Mouse (Mus musculus): ENCODE measurements around the gene Auts2.

Auts2 gene

DNA sequence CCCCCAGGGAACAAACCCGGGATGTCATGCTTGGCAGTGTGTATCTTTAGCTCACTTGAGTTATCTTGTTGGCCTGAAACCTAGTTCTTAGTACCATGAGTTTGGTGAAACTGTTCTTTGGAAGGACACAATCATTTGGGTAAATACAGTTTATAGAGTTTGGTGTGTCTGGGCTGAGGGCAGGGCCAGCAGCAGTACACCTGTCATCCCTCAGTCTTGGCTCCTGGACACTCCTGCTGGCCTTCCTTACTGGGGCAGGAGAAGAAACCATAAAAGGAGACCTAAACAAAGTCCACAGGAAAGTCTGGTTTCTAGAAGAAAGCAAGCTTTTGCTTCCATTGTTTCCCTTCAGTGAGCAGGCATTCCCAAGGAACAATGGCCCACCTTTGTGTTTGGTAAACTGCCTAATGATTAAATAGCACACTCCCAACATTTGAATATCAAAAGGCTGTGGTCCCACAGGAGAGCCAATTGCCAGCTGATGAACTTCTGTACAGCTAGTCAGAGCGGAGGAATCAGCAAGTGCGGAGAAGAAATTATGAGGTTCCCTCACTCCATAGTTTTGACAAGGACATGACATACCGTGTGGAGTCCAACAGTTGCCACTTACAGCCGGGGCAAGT, 979.4 kb downstream of the Auts2 start:
- no peak for DNase-seq (ENCODE audit: low read depth)

DNA sequence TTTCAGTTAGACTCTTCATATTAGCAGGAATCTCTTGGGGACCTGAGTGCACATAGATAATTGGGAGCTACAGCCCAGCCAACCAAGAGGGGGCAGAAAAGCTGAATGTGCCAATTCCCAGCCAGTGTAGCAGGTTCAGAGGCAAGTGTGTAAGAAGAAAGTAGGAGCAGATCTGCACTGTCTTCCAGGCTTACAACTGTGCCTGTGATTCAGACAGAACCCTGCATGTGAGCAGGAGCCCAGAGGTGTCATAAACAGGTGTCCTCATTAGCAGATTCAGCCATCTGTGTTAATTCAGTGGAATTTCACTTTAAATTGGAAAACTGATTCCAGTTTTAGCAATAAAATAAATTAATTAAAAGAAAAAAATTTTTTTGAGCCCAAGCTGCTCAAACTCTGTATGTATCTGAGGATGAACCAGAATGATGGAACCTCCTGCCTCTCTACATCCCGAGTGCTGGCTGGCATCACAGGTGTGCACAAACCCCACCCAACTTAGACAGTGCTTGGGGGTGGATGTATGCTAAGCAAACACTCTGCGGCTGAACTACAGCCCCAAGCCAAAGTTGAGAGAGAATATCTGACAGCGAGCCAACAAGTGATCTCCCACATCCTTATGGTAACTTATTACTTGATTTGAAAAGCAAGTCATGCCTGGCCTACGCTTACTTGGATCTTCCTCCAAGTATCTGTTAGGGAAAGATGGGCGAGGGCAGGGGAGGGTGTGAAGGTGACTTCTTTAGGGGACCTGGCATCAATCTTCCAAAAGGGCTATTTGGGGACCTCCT, 982.2 kb downstream of the Auts2 start:
- DNase-seq (ENCODE audit: low read depth): no peak

DNA sequence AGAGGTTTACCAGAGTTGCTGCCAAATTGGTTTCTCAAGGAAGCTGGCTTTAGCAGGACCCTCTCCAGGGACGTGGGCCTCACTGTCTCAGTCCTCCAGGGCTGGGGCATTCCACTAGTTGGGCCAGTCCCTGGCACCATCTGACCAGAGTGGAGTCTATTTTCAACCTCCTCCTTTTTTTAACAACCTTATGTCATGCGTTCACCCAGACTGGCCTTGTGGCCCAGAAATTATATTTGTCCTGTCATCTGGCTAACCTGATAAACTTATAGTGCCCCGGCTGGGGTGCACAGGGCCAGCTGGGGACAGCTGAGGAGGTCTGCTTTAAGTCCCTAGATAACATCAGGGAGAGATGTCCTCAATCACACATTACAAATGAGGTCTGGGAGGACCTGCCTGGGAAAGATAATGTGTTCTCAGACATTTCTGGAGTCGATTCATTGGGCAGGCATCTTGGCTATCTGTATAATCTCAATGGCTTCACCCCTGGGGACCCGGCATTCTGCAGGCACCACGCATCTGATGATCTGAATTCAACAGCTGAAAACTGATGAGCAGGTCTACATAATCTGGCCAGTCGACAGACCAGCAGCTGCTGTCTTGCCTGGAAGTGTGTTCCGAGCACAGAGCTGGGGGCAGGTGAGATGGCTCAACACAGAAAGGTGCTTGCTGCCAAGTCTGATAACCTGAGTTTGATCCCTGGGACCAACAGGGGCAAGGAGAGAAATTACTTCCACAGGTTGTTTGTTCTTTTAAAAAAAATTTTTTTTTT, 984.6 kb downstream of the Auts2 start:
- DNase-seq (ENCODE audit: low read depth): no peak

DNA sequence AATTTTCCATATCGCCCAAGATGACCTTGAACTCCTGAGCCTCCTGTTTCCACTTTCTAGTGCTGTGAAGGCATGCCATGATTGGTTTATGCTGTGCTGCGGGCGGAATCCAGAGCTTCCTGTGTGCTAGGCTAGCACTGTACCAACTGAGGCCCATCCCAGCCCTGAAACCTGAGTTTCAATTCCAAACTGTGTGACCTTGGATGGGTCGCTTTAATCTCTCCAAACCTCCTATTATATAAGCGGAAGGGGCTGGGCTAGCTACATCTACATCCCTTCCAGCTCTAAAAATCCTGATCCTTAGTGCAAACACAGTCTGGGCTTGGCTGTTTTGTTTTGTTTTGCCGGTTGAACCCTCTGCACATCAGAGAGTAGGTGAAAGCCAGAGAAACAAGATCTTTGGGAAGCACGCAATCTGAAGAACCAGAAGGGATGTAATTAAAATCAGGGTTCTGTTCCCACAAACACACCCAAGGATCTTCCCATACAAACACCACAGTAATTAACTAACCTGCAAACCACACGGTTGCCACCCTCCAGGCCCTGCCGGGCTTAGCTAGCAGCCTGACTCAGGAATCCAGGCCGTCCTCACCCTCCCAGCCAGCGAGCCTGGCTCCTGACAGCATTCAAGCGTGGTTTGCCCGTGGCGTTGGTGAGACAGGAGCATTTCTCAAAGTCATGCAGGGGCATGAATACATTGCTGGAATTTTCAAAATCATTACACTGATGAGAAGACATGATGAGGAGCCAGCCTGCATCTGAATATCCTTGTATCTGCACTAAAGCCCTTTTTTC, 985.4 kb downstream of the Auts2 start:
- no peak for DNase-seq (ENCODE audit: low read depth)

DNA sequence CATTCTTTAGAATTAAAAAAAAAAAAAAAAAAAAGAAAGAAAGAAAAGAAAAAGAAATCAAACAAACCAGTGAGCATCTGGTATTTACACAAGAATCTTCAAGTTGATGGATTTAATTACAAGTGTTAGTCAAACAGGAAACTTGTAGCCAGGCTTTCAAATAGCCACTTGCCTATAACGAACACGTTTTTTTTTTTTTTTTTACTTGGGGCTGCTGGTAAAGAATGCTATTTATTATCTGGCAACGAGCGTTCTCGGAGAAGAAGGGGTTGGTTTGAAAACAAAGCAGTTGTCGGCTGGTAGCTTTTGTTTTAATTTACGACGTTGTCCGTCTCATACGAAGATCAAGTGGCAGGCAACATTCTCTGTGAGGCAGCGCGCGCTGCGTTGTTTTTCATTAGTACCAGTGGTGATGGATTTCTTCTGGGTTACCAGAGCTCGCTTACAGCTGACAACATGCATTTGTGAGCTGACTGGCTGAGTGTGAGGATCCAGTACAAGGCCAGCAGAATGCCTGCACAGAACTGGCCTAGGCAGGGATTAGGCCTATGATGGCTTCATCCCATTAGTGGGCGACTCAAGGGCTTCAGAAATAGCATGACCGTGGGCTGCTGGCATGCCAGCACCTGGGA, 994.1 kb downstream of the Auts2 start:
- no peak for DNase-seq (ENCODE audit: low read depth)

DNA sequence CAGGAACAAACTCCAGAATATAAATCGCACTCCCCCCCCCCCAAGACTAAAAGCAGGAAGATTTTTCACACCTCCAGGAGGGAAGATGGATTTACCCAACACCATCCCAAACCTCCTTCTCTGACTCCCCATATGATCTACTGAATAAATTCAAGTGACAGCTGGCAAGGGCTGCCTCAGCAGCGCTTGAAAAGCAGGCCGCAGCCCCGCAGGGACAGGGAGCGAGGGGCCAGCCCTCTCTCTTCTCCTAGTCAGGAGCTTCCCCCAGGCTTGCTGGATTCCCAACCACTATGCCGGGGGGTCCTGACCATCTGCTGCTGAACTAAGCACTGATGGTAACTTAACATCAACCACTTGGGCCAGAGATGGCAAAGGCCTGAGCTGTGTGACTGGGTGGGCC, 995.2 kb downstream of the Auts2 start:
- no peak for DNase-seq (ENCODE audit: low read depth)

DNA sequence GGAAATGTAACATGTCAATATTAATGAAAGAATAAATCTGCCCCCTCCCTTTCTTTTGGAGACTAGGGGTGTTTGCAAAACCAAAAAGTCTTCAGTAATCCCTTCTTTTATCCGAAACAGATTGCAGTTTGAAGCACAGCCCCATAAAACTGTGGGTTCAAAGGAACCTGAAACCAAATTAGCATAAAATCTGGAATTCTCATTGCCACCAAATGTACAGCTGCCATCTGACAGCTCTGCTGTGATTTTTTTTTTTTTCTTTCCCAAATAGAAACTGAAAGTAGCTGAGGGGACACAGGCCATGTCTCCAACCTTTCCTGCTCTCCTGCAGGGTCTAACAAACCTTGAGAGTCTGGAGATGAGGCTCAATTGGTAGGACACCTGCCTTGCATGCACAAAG, 996.7 kb downstream of the Auts2 start:
- no peak for DNase-seq (ENCODE audit: low read depth)

DNA sequence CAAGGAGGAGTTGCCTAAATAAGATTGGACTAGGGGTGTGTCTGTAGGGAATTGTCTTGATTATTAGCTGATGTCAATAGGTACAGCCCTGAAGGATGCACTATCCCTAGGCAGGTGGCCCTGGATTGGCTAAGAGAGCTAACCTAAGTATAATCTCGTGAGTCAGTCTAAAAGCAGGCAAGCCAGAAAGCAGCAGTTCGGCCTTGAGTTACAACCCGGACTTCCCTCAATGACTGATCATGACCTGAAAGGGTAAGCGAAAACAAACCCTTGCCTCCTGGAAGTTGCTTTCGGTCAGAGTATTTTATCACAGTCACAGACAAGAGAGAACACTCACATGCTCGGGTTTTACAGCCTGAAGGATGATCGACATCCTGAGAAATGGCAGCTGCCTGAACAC, 998.8 kb downstream of the Auts2 start:
- no peak for DNase-seq (ENCODE audit: low read depth)

DNA sequence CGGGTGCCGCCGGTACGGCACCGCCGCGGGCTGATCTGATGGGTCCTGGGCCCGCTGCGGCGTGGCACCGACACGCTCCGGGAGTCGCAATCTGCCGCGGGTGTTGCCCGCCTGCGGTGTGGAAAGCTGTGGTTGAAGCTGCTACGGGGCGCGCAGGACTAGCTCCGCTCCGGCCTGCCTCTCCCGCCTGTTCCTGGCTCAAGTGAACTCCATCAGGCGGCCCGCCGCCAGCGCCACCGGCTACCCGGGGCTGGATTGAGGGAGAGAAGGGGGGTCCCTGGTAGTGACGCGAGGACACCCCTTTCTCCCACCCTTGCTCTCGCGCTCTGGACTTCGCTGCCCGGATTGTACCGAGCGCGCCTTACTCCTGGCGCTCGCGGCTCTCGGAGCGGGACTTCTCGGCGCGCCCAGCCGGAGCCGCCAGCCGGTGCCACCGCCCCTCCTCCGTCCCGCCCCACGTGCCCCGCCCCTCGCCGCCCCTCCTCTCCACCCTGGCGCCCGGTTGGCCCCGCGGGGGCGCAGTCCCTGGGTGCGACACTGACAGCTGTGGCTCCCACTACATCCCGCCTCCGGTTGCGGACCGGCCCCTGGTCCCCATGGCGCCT, 1004.7 kb downstream of the Auts2 start:
- no peak for DNase-seq (ENCODE audit: low read depth)

DNA sequence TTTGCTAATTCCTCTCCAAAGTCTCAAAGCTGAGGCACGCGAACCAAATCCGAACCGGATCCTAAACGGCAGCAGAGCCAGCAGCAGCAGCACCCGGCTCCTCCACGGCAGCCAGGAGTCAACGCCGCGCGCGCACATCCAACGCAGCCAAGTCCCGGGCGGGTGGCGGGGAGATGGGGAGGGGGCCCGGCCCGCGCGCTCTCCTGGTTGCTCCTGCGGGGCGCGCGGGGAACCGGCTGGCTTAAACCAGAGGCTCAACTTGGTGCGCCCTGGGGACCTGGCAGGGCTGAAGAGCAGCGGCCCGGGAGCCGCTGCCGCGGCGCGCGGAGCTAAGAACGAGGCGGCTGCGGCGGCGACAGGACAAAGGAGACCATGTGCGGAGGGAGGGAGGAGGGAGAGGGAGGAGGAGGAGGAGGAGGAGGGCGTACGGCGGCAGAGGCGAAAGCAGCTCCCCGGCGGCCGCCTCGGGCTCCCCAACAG, 1005.3 kb downstream of the Auts2 start:
- no peak for DNase-seq (ENCODE audit: low read depth)

DNA sequence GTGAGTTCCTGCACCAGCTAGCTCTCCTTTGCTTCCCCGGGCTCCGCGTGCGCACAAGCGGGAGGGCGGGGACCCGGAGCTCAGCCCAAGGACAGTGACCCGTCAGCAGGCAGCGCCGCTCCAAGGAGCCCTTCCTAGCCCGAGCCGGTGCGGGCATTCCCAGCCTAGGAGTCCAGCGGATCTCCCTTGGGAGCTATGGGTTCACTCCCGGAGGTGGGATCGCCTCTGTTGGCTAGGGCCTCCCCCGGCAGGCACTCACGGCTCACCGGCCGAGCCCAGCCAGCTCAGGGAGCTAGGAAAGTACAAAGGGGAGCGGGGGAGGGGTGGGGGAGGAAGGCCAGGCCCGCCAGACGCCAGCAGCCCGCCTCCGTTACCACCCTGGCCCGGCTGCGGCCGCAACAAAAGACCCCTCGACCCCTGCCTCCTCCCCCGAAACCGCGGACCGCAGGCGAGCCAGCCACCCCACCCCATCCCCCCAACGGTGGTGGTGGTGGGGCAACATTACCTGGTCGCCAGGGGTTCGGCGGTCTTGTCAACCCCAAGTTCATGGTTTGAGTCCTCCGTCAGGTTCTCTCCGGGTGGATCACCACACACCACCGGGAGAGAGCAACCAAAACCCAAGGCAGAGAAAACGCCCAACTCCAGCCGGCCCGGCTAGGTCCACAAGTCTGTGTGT, 1005.9 kb downstream of the Auts2 start:
- DNase-seq (ENCODE audit: low read depth): no peak

DNA sequence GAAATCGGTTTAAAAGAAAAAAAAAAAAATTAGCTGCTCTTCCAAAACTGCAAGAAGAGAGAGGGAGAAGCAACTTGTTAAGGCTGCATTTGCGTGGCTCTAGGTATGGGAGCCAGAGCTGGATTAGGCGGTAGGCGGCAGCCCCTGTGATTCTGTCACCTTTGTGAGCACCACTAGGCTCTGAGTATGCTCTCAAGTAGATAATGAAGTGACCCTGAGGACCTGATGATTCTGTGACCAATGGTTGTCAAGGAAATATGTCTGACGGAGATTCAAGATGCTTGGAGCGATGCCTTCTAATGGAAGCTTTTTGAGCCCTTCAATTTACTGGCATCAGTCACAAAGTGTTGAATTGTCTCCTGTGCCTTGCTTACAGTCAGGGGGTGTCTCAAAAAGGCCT, 1007.4 kb downstream of the Auts2 start:
- no peak for DNase-seq (ENCODE audit: low read depth)

DNA sequence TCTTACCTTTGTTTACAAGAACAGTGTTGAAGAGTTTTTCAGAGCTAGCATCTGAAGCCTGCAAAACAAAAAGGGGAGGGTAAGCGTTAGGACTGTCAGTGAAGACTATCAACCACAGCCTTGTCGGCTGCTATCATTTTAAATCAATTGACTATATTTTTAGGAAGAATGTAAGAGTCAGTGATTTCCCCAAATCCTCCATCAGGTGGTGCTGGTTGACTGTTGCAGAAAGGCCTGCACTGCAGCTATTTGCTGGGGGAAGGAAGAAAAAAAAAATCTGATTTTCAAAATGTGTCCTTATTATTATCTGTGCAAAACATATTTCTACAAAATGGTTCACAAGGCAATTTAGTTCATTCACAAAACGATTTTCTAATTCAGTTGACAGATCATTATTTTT, 1009.3 kb downstream of the Auts2 start:
- no peak for DNase-seq (ENCODE audit: low read depth)

DNA sequence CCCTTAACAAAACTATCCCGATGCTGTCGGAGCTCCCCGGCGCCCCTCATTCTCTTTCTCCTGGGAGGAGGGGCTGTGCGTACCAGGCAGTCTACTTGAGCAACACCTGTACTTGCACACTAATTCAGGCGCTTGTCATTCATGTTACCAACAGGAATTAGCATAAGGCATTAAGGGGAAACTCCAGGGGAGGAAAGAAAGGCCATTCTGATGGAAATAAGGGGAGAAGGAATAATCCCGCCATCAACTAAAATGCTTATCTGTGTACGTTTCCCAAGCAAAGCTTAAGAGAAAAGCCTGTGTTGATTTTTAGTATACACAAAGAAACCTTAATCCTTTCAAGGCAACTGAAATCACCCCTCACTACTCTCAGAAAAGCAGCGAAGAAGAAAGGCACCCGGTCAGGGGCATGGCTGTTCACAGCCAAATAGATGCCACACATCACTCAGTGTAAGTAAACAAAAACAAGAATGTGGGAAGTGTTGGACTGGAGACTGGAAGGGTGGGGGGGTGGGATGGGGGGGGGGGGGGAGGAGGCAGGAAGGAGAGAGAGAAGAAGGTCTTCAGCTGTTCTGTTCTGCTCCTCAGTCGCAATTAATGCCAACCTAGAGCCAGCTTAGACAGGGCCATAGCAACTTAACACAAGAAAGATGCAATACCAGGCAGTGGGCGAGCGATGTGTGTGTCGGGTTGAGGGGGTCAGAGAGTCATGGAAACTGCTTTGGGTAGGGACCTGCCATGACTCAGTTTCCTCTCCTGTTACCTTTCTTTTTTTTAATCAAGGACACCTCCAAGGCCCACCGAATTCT, 1011.2 kb downstream of the Auts2 start:
- DNase-seq (ENCODE audit: low read depth): no peak

DNA sequence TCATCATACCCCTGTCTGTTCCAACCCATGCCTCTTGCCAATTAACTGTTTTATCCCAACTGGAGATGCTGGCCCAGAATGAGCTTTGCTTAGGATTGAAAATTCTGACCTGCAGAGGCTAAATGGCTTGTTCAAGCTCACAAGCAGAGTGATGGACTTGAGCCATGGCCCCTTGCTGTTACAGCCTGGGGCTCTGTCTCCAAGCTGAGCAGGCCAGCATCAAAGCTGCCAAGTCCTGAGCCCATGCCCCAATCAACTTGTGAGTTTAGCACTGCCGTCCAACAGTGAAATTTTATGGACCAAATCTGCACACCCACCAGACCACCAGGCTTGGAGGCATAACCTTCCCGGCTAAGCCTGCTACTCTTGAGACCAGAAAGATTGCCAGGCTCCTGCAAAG, 1012.3 kb downstream of the Auts2 start:
- DNase-seq (ENCODE audit: low read depth): no peak

DNA sequence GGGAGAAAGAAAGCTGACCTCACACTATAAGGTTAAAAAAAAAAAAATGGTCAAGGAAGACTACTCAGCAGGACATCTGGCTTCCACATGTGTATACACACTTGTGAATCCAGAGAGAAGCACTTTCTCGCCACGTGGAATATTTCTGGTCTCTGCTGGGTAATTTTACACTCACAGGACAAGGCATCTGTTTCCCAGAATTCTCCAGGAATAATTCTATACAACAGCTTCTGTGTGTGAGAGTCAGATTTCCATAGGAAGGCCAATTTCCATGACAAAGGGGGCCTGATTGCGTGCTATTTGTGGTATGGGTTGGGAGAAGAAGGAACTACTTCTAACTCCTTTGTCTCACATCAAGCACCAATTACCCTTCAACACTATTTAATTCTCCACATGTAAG, 1016.5 kb downstream of the Auts2 start:
- DNase-seq (ENCODE audit: low read depth): no peak

DNA sequence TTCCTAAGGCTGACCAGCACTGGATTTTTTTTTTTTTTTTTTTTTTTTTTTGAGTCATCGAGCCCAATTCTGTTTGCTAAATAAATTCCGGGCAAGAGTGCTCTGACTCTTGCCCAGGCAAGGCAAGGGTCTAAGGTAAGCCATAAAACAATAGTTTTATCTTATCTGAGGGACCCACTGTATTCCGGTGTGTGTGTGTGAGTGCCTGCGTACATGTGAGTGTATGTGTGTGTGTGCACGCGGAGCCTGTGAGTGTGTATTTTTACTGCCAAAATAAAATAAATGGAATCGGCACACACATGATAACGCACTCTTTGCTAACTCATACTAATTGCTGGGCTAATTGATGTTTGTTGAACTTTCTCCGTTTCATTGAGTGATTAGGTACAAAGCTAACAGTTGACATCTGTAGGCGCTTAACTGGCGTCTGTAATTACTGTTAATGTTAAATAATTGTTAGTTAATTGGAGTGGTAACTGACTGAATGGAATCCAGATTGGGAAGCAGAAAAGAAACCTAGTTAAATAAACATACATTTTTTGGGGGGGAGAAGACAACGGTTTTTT, 1018.2 kb downstream of the Auts2 start:
- DNase-seq (ENCODE audit: low read depth): no peak

DNA sequence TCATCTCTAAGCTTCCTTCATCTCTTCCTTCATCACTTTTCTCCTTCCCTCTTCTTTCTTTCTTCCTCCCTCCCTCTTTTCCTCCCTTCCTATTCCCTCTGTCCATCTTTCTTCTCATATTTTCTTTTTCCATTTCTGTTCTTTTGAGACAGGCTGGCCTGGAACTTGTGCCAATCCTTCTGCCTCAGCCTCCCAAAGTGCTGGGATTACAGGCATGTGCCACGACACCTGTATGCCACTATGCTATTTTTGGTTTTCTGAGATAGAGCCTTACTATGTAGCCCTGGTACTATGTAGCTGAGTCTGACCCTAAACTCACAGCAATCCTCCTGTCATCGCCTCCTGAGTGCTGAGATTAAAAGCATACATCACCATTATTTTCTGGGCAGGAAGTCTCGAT, 1023.6 kb downstream of the Auts2 start:
- DNase-seq (ENCODE audit: low read depth): no peak

DNA sequence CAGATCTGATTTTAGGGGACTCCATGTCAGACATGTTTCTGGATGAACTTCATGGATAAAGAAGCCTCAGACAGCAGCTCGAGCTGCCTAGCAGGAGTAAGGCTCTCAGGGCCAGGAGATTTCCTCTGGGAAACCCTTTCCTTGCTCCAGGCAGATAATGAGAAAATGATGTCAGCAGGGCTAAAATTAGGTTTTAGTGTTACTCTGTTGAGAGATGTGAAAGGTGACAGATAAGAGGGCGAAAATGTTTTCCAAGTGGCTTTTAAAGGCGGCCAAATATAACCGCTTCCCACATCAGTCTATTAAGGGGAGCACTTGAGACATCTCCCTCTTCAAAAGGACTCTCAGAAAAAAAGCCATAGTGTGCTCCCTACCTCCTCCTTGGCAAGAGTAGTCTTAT, 1025.5 kb downstream of the Auts2 start:
- no peak for DNase-seq (ENCODE audit: low read depth)

Data from c-Kit-positive CD71-positive TER-119-negative erythroid progenitor cells, embryonic 14.5 days (primary cell).